Mouse (Mus musculus) CD8-positive naive resting alpha-beta T cell, adult 2 months (primary cell): ENCODE results near the gene Gbx2.

ENCODE experiments used
- DNase-seq, 2 experiments: peaks; one replicate each; pipeline ENCODE4 v3.0.0; 2022; ENCODE audit warnings: low read depth in 2 of 2, low spot score in 2 of 2

Gbx2 gene

DNA sequence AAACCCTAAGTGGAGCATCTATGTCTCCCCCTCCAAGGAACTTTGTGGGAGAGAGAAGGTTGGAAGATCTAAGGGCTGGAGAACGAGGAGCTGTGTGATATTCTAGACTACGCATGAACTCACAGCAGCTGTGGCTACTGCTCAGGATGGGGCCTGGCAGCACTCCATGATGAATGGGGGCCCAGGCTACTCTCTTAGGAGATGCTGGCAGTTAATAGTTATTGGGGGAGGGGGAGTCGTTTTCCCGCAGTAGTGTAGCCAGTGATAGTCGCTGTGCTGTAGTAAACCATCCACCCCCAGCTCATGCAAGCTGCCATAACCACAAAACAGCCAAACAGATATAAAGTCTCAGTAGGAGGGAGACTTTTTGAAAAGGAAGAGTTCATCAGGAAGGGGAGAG lies 18.6 kb downstream of the Gbx2 start:
- no peak for DNase-seq

DNA sequence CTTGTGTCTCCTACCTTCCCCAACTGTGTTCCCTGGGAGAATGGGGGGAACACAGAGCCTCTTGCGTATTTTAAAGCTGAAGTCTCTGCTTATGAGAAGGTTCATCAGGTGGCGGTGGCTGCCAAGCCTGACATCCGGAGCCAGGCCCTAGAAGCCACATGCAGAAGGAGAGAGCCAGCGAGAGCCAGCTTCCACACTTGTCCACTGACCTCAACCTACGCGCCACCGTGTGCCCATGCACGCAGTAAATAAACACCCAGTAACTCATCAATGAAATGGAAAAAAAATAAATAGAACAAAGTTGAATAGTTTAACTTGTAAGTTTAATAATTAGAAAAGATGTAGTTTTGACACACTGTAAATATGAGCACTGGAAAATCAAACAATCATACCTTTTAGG lies 21.2 kb downstream of the Gbx2 start:
- no peak for DNase-seq

DNA sequence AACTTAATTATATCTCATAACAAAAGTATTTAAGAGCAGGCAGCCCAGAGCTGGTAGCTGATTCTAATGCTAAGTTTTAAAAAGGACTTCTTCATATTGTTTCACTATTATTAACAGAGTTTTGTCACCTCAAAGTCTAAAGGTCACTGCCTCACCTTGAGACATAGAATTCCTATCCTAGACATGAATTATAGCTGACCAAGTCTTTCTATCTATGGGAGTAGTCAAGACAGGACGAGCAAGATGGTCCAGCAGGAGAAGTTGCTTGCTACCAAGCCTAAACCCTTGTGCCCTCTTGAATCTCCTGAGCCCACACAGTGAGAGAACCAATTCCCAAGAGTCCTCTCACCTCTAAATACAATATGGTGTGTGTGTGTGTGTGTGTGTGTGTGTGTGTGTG lies 28.3 kb downstream of the Gbx2 start:
- no peak for DNase-seq

DNA sequence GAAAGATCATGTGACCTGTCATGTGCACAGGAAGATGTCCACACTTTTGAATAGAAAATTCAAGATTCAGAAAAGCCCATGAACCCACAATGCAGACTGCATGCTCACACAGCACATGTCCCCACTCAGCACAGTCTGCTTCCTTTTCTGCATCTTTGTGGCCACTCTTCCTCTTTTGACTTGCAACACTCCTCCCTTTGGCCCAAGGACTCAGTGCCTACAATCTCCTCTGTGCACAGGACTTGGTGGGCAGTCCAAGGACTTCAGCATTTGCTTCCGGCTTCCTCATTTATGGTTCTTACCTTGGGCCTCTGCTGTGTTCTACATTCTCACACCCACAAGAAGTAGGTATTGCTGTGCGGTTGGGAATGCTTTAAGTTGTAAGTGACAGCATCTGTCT lies 28.7 kb downstream of the Gbx2 start:
- no peak for DNase-seq

DNA sequence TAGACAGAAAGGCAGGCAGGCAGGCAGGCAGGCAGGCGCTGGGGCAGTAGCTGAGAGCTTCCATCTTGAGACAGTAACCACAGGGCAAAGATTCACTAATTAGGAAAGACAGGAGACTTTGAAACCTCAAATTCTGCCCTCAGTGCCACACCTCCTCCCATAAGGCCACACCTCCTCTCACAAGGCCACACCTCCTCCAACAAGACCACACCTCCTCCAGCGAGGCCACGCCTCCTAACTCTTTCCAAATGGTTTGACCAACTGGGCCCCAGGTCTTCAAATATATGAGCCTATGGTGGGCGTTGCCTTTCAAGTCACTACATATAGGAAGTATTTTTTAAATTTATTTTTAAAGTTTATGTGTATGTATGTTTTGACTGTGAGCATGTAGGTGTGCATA lies 29.6 kb downstream of the Gbx2 start:
- DNase-seq: no peak

DNA sequence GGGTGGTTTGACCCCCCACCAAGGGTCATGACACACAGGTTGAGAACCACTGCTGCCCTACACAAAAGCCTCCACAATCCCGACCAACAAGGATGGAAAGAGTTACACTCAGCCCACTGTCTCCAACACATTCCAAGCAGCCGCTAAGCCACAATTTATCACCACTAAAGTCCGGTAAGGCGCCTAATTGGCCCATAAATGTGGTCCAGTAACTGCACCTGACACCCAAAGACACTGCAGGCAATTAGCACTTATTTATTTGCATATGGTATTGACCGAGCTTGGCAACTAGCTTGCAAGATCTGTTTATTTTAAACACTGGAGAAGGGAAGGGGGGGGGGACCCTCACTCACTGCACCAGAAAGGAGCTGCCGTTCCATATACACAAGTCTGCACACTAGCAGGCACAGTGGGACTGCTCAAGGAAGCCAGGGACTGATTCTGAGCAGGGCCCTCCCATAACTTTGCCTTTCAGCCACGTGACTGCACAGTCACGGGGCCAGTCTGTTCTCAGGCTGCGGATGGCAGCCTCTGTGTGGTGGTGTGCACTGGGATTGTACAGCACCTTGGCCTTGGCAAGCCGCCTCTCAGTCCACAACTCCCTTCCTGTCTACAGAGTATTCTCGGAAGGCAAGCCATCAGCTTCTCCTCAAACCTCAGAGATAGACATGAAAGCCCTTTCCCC lies 31.1 kb downstream of the Gbx2 start:
- DNase-seq: no peak

DNA sequence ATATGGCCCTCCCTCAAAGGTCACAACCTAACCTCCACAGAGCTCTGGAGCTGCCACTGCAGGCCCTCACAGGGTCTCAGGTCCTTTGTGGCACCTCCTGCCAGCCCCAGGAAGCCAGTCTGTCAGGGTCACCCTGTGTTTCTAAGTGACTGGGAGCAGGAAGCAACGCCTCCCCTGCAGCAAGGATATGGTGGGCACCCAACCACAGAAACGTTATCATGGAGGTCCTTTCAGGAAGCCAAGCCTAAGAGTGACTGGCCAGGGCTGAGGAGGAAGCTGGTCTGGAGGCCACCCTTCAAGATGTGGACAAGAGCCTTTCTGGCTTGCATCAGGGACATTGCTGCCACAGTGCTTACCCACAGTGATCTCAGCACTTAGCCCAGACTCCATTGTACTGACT lies 31.9 kb downstream of the Gbx2 start:
- no peak for DNase-seq

DNA sequence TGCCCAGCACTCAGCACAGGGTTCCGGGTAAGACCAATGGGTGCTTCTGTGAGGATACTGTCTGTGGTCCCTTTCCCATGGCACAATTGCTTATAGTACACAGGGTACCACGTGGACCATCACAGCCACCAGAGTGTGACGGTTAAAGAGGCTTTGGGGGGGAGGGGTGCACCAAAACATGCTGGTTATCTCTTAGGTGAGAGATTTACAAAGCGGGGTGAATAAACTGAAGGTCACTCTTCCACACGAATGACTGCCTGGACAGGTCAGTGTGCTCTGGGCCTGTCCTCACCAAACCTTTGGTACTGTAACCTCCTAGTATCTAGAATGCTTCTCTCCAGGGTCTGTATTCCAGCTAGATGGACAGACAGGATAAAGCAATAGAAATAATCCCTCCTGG lies 35.2 kb downstream of the Gbx2 start:
- DNase-seq: no peak

DNA sequence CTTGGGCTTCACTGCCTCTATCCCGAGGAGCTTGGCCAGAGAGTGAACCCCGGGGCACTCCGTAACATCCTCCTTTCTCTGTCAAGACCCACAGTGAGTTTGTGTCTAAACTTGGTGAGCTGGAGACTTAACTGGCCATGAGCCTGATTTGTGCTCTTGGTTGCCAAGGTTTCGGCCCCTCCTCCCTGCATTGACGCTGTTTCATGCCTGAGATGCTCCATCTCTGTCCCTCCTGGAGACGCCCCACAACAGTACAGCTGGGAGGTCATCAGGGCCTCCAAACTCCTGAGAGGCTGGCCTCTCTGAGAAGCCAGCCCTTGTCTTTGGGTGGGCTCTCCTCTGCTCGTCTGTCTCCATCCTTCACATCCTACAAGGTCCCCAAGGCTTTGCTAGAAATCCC lies 38.7 kb downstream of the Gbx2 start:
- no peak for DNase-seq

DNA sequence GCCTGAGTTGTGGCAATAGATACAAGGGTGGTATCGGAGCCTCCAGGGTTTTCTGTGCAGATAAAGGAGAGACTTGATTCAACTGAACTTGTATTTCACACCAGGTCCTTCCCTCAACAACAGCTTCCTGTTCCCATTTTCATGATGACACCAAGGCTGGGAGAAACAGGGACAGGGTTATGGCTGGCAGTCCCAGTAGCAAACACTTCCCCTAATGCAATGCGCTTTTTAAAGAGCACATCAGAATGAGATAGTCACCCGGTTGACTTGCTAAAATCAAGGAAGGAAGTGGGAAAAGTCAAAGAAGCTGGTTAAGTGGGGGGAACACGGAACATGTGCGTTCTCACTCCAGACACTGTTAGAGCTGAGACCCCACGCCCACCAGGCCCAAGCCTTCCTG lies 39.6 kb downstream of the Gbx2 start:
- DNase-seq: no peak

GRCm38 (mm10) chr1:89885696-89886095 lies 45.3 kb downstream of the Gbx2 start:
- DNase-seq: no peak

- DNase-seq: no peak
Observed at GRCm38 (mm10) chr1:89884335-89884734, 46.6 kb downstream of the Gbx2 start.

DNA sequence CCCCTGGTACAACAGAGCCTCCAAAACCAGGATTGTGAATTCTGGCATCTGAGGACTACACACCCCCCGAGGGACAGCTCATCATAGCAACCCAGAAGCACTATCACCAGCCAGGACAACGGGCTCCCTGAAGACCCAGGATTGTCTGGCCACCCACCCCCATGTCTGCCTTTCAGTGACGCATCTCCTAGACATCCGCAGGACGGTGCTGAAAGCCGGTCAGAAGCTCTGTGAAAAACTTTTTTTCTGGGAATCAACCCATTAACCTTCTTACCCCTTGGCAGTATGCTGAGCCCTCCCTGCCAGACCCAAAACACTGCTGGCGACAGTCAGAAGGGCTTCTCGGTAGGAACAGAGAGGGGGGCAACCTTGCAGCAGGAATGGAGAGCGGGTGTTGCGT lies 50.1 kb downstream of the Gbx2 start:
- no peak for DNase-seq

GRCm38 (mm10) chr1:89880193-89880592 lies 50.8 kb downstream of the Gbx2 start:
- DNase-seq: no peak

DNA sequence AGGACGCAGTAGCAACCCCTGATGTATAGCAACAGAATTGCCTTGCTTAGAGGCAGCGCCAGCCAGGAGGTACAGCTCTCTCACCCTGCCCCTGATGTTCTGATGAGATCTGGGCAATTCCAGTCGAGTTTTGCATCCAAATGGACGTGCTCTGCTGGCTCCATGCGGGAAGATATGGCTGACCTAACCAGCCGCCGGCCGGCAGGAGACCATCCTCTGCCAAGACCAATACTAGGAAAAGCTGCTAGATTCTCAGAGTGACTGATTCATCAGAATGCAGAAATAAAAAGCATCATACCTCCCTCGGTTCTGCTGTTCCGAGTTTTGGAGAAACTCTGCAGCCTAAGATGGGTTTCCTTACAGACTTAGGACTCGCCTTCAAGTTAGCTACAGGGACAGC lies 52.5 kb downstream of the Gbx2 start:
- DNase-seq: no peak
